Mouse (Mus musculus): Measurements from ENCODE around the gene Hacd3.

The Hacd3 gene

GRCm38 (mm10) chr9:64938535-64938934 is 83.0 kb downstream of the Hacd3 start:
- H3K4me1 ChIP-seq (replicated peaks; ENCODE audit: low read depth, low read length) = peaks cover 41% of the 10 kb centered on the region

GRCm38 (mm10) chr9:64937491-64937890 is 84.0 kb downstream of the Hacd3 start:
- Histone ChIP-seq H3K4me3 (replicated peaks; ENCODE audit: low read length) (no peak overlapping the region), H3K4me1 (replicated peaks; ENCODE audit: low read depth, low read length) (peaks cover 43% of the 10 kb centered on the region), H3K36me3 (ENCODE audit: insufficient read depth, low read length) (no peaks in the 10 kb centered on the region), H3K9me3 (ENCODE audit: low read length) (no peaks in the 10 kb centered on the region), H3K27me3 (ENCODE audit: insufficient read depth, low read length) (peaks cover 35% of the 10 kb centered on the region)
- TF ChIP-seq CTCF (conservative IDR thresholded peaks at IDR 0.05; ENCODE audit: low read length) = peak; percentile 27; the same call in 1 of the 2 replicates
- TF ChIP-seq POU5F1 (IDR thresholded peaks at IDR 0.05; ENCODE audit: borderline replicate concordance, low read length) = no peak
- TF ChIP-seq NANOG (IDR thresholded peaks at IDR 0.05; ENCODE audit: borderline replicate concordance, low read length) = no peak

More at GRCm38 (mm10) chr9:64938535-64938934, 83.0 kb downstream of the Hacd3 start:
- H3K4me3 ChIP-seq (replicated peaks; ENCODE audit: low read length) = no peak overlapping the region
- no peaks in the 10 kb centered on the region for H3K9me3 ChIP-seq (ENCODE audit: low read length)
- peaks cover 40% of the 10 kb centered on the region for H3K27me3 ChIP-seq (ENCODE audit: insufficient read depth, low read length)
- H3K36me3 ChIP-seq (ENCODE audit: insufficient read depth, low read length) = no peaks in the 10 kb centered on the region
- TF ChIP-seq CTCF (conservative IDR thresholded peaks at IDR 0.05; ENCODE audit: low read length) (no peak), POU5F1 (IDR thresholded peaks at IDR 0.05; ENCODE audit: borderline replicate concordance, low read length) (no peak), NANOG (IDR thresholded peaks at IDR 0.05; ENCODE audit: borderline replicate concordance, low read length) (no peak)

All from E14TG2a.4 (cell line).